Mouse (Mus musculus) left cerebral cortex, postnatal 36 days (tissue): ENCODE measurements around the gene Nlrc5. TPM values are rescaled to one million over a fixed set of nuclear protein-coding genes. Genes with fewer than 3 reads are reported as not detected.
"Not testable (repeated sequence)": the region's sequence is repeated elsewhere in the genome, so short reads cannot be mapped to it uniquely, and the experiment has no call there.

Source experiments
- DNase-seq, 2 experiments: peaks; one replicate each; pipeline ENCODE4 v3.0.0; 2021 to 2022; ENCODE audit warnings: low spot score in 2 of 2, mixed read lengths in 1 of 2
- intact Hi-C: fragments of 180-260 bp; cut with DNase I; formaldehyde crosslinking; loops from one replicate; pipeline ENCODE4 v1.15.1; 2025
- total RNA-seq, 2 experiments: library from RNA; stranded (reverse); gene quantifications; 2 replicates each; pipeline ENCODE4 v1.2.3; 2021

The Nlrc5 gene
- total RNA-seq, 2 experiments from 2014 or later: 0.42 to 0.95 TPM

DNA sequence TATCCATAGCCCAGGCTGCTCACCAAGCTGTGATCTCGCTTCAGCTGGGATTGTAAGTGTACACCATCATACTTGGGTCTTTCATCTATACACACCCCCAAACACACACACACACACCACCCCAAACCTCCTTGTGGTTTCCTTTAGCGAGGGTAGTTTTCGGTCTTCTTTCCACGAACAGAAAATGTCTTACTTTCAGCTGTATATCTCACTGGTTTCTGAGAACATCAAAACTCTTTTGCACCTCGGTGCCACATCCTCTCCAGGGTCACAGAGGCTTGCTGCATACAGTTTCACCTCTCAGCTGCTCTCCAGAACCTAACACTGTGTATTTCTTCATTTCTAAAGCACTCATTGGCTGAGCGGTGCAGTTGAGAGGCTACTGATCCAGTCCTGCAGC lies 20.6 kb upstream of the Nlrc5 start:
- intact Hi-C loops: no loop called here
- DNase-seq: no peak

DNA sequence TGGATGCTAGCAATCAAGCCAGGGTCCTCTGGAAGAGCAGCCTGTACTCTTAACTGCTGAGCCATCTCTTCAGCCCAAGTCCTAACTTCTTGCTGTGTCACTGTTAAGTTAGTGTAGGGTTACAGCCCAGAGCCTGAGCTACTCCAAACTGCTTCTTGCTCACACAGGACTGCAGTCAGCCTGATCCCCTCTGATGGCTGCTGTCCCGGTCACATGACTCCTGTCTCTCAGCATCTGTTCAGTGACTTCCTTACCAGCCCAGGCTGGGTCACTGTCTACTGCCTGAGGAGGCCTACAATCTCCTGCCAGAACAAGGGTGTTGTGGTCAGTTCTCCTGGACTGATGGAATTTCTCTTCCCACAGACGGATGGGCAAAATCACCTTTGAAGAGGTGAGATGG lies 18.9 kb upstream of the Nlrc5 start:
- no peak for DNase-seq
- intact Hi-C loops: no loop called here

DNA sequence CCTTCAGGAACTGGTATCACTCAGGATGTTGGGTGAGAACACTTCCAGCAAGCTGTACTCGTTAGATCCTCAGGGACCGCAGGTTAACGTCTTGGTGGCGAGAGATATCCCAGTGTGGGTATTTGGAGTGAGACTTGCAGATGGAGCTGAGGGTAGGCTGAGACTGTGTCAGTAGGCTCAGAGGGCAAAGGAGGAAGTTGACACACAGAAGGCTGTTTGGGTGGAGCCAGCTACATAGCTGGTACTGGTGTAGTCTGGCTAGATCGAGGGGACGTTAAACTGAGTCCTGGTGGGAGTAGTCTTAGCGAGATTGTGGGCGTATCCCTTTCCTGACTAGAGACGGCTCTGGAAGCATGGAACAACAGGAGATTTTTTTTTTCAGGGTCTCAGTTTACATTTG lies 16.1 kb upstream of the Nlrc5 start:
- intact Hi-C loops: no loop called here
- DNase-seq: no peak

GRCm38 (mm10) chr8:94422270-94422669 lies 11.9 kb upstream of the Nlrc5 start:
- intact Hi-C loops: no loop called here
- DNase-seq: no peak

DNA sequence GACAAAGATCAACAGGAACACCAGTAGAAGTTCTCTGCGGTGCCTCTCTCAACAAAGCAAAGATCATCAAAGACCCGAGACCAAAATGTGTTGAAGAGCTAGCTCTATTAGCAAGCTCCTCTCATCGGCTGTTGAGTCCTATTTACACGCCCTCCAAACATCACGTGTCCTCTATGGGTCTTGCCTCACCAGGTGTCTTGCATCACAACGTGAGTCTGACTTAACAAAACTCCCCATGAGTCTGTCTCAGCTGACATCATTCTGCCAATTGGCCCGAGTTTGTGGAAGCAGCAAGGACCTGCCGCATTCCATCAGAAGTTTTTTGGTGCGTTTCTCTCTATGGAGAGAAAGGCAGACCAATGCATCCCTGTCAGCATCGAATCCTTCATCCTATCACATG lies 6.2 kb upstream of the Nlrc5 start:
- intact Hi-C loops: no loop called here
- DNase-seq: no peak

- no peak for DNase-seq
- intact Hi-C loops: no loop called here
Measured at GRCm38 (mm10) chr8:94428420-94428819, 5.7 kb upstream of the Nlrc5 start.

DNA sequence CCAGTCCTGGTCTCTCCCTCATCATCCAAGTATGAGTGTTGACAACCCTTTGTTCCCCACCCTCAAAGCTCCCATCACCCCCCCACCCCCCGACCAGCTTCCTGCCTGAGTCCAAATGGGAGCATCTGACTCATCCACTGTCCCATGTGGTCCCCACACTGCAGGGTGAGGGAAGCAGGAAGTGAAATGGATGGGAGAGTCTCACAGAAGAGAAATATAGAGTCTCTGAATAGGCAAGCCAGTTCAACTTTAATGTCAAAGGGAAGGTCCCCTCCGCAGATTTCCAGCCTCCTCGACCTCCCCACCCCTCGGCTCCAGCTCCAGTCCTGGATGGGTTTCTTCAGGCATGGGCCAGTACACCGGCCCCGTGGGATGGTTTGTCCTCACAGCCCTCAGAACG lies 4.8 kb upstream of the Nlrc5 start:
- intact Hi-C loops: no loop called here
- no peak for DNase-seq

DNA sequence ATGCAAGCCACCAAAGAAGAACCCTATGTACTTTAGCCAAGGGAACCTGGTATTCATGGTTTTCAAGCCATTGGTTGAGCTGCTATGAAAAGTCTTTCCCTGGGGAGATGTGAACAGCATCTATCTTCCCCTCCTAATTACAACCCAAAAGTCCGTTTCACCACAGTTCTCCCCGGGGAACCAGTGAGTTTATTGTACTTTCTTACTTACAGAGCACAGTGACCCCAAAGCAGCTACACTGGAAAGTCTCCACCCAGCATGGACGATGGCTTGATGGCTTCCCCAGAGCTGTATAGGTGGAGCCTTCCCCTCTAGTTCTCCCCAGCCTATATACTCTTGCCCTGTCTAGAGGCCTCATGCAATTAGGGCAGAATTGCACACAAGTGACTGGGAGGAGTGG lies 1.9 kb upstream of the Nlrc5 start:
- intact Hi-C loops: no loop called here

DNA sequence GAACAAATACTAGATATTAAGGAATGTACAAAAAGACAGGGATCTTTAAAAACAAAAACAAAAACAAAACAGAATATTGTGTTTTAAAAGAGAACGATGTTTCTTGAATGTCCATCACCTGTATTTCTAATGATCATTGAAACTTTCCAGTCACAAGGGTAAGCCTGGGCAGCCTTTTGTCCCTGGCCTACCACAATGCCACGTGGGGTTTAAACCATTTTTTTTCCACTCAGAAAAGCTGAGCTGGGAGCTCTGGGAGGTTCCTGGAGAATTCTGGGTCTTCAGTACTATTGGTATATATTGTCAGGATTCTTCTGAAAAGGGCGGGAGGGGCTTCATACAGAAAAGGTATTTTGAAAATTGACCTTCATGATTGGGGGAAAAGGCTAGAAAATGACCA lies 802 bp downstream of the Nlrc5 start:
- intact Hi-C loops: no loop called here
- DNase-seq: no peak

More for the DNA sequence above, 1.9 kb upstream of the Nlrc5 start:
- no peak for DNase-seq

DNA sequence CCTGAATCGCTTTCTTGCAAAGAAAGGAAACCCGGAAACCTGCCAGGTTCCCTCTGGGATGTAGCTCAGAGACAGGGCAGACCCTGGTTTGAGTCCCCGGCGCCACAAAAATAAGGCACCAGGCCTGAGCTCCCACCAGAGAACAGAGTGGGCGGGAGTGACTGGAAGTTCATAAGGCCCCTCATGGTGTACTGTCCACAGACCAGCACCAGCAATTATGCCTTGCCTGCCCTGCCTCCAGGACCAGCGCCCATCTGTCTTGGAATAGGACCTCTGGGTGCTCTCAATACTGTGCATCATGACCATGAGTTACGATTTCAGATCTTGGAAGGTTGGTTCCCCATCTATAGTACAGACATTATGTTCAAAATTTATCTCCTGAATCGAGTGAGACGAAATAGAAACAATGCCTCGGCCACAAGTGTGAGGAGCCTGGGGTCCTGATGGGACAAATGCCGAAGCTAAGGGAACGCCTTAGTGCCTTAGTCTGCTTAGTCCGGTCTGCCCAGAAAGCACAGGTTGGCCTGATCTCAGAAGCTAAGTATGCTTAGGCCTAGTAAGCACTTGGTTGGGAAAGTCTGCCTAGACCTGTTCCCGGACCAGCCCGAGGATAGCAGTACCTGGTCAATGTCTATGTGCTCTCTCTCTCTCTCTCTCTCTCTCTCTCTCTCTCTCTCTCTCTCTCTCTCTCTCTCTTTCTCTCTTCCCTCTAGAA lies 1.4 kb downstream of the Nlrc5 start:
- intact Hi-C loops: no loop called here

DNA sequence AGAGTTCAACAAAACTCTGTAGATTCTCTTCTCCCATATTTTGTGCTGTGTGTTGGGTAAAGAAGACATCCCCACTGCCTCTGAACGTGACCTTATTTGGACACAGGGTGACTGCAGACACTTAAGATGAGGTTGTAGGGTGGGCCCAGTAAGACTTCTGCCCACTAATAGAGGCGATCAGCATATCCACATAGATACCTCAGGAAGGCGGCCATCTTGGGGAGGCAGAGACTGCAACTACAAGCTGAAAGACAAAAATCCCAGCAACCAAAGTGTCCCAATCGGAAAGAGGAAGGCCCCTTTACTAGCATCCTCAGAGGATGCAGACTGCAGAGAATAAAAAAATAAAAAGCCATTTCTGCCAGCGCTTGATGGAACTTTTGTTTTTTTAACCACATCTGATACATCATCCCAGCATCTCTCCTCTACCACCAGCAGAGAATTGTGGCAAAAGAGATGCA lies 2.0 kb downstream of the Nlrc5 start:
- intact Hi-C loops: no loop called here
- no peak for DNase-seq

More for the DNA sequence above, 1.4 kb downstream of the Nlrc5 start:
- no peak for DNase-seq

- intact Hi-C loops: no loop called here
- DNase-seq: no peak
Measured at GRCm38 (mm10) chr8:94436900-94437299, 2.7 kb downstream of the Nlrc5 start.

DNA sequence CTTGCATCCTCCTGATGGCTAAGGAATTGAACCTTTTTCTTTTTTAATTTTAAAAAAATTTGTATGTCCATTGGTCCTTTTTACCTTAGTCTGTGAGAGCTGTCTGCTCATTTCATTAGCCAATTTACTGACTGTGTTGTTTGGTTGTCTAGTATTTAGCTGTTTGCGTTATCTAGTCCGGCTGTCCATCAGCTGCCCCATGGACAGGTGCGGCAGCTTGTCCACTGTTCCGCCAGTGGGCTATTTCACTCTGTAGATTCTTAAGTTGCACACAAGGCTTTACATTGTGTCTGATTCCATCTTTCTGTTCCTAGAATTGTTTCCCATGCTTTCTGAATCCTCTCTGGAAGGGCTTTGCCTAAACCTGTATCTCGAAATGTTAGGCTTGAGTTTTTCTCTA lies 4.5 kb downstream of the Nlrc5 start:
- intact Hi-C loops: no loop called here
- no peak for DNase-seq

DNA sequence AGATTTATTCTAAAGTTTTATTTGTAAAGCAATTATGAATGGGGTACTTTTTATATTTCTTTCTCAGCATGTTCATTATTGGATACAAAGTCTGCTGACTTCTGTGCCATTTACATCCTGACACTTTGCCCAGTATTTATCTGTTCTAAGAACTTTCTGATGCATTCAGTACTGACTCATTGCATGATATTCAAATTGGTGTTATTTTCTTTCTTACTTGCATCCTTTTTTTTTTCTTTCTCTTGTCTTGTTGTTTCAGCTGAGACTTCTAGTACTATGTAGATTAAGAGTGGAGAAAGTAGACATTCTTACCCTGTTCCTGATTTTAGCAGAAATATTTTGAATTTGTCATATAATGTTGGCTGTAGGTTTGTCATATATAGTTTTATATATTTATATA lies 5.5 kb downstream of the Nlrc5 start:
- intact Hi-C loops: no loop called here
- DNase-seq: no peak

DNA sequence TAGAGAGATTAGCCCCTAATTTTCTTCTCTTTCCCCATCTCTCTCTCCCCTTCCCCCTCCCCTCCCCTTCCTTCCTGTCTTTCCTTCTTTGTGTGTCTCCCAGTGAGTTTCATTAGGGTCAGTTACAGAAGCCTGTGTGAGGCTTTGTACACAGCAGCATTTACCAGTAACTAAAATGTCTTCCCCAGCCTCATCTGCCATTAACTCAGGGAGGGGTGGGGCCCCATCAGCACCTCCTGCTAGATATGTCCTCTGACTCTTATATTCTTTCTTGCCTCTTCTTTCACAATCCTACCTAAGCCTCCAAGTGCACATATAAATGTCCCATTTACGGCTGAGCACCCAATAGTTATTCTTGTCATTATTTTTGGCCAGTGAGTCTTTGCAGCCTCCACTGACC lies 6.2 kb downstream of the Nlrc5 start:
- intact Hi-C loops: no loop called here

GRCm38 (mm10) chr8:94441686-94442085 lies 7.5 kb downstream of the Nlrc5 start:
- intact Hi-C loops: no loop called here
- DNase-seq: no peak

More for the DNA sequence above, 6.2 kb downstream of the Nlrc5 start:
- DNase-seq: no peak

DNA sequence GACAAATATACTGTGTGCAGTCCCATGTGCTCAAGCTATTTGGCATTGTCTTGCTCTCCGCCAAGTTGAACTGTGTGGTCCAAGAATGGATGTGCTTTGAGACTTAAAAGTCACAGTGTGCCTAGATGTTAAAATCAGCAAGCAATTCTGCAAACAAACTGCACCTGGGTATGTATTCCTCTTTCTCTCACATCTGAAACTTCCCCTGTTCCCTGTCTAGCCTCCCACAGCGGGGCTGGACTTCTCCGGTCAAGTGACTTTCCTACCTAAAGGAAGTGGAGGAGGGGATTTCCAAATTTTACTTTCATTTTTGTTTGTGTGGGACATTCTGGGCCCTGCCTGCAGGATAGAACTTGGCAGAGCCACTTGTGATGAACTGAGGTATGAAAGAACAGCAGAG lies 9.0 kb downstream of the Nlrc5 start:
- no peak for DNase-seq
- intact Hi-C loops: no loop called here

DNA sequence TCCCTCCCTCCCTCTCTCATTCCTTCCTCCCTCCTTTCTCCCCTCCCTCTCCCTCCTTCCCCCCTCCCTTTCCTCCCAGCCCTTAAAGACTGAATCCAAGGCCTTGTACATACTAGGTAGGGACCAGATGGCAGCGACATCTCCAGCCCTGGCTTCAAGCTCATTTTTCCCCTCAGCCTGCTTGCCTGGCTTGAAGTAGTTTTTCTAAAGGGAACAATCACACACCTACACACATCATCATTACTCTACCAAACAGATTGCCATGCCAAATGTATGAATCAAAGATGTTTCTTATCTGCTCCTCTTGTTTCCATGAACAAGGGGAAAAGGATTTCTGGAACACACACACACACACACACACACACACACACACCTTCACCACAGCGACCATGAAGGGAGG lies 10.3 kb downstream of the Nlrc5 start:
- no peak for DNase-seq

DNA sequence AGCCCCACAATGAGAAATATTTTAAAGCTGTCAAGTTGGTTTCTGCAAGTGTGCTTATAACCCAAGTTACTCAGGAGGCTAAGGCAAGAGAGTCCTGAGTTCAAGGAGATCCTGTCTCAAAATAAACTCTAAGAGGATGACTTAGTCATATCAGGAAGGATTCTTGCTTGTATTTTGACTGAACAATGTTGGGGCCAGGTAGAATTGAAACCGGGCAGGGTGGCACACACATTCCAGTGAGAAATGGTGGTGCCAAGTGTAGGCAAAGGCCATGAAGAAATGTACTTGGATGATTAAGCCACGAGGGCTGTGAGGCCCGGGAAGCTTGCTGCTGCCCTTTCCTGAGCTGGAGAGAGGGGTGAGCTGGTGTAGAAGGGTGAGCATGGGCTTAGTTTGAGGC lies 13.0 kb downstream of the Nlrc5 start:
- intact Hi-C loops: no loop called here
- no peak for DNase-seq

More for the DNA sequence above, 10.3 kb downstream of the Nlrc5 start:
- intact Hi-C loops: no loop called here

DNA sequence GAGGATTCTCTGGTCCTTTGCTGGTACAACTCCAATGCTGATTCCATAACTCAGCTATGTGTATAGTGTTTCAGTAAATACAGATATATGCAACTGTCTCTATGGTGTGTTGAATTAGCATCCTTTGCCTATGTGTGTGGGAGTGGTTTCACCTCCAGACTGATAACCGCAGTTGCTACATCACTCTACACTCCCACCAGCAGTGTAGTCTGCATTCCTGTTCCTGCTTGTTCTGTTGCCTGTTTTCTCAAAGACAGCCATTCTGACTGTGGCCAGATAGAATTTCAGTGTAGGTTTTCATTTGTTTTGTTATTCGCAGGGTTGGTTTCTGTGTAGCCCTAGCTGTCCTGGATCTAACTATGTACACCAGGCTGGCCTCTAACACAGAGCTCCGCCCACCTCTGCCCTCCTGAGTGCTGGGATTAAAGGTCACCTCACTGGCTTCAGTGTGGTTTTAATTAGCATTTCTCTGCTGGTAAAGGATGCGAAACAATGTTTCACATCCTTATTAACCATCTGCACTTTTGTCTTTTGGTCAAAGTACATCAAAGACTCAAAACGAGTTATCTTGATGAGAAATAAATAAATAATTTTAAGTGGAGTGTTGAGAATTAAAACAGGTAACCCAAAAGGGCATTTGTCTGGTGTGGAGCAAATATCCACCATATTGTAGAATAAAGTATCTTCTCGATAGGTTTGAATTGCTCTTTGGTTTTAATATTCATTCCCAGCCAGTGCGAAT lies 13.6 kb downstream of the Nlrc5 start:
- no peak for DNase-seq
- intact Hi-C loops: no loop called here

- intact Hi-C loops, DNase-seq: not testable (repeated sequence)
Measured at GRCm38 (mm10) chr8:94452991-94453390, 18.8 kb downstream of the Nlrc5 start.
